Mouse (Mus musculus) sigmoid colon, adult 10 weeks (tissue): ENCODE data around the gene Slc38a5. TPM values are rescaled to one million over a fixed set of nuclear protein-coding genes. Genes with fewer than 3 reads are reported as not detected.

Experiments used
- polyA plus RNA-seq: library from polyadenylated mRNA; stranded (reverse); fragments of 350-450 nt; fragmentation: Illumina TruSeq; extraction: RNeasy Lipid Tissue Mini Kit (QIAGEN cat#74804); gene quantifications from one replicate; pipeline ENCODE4 v1.2.3, GENCODE M21; 2014; ENCODE audit warnings: low read depth, low replicate concordance

The Slc38a5 gene
- polyA plus RNA-seq, result not detected

GRCm38 (mm10) chrX:8271083-8271820, at the start of gene Slc38a5:
TSS of gene Slc38a5 (plus strand) at chrX:8271133.

DNA sequence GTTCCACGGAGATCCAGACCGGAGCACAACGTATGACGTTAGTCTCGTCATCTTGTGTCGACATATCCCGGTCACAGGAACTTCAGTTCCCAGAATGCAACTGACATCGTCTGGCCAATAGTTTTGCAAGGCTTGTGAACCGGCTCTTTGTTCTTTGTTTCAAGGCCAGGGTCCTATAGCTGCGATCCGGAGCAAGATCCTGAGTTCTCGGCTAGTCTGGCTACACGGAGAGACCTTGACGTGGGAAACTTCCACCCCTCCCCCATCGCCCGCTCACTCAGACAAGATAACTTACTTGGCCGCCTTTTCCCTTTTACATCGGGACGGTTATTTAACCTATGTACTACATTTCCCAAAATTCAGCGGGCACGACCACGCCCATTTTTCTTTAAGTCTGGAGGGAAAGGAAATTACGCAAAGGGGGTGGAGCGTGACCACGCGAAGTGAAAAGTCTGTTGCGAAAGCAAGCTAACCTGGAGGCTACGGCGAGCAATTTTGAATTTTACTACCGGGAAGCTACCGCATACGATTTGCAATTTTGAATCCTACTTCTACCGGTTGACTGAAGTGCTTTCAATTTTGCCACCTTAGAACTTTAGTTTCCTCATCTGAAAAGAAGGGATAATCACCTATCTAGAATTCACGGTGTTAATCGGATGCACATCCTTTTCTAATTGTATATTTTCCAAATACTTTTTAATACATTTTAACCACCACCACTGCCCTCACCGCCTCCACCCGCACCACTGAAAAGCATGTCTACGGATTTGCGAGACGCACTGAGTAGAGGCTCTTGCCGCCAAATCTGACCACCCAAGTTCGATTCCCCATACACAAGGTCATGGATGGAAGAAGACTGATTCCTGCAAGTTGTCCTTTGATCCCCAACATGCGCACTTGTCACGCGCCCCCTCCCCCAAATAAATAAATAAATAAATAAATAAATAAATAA, 18.3 kb upstream of the Slc38a5 start, which contains the start of gene Ftsj1:
Gene Ftsj1 (minus strand): TSS at position 73 of the 952 bp plus-strand sequence.

DNA sequence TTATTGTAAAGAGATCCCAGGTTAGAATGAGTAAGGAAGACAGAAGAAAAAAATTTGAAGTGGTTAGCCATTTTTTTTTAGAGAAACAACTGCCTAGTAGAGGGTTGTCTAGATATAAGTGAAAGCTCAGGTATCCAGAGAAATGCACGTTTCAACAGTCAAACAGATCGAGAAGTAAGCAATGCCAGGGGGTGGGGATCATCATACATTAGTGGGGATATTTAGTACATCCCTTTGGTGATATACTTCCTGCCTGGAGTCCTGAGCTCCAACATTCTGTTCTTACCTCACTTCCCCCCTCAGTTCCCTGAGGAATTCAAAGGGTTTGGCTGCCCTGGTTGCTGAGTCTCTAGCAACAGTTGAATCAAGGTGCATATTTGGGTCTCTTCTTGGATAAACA, 56.2 kb downstream of the Slc38a5 start, which contains the start of gene Ssxb10:
Gene Ssxb10 (plus strand): TSS at position 301 of the 400 bp plus-strand sequence.

Other genes with a start within 250 kb of the Slc38a5 start
- 6.6 TPM for gene Suv39h1, start 196.4 kb upstream of the Slc38a5 start, polyA plus RNA-seq
- 0.47 TPM for gene Was, start 180.6 kb upstream of the Slc38a5 start, polyA plus RNA-seq
- 96.1 TPM for gene Wdr13, start 138.2 kb upstream of the Slc38a5 start, polyA plus RNA-seq
- gene Rbm3, start 125.3 kb upstream of the Slc38a5 start, polyA plus RNA-seq, result 597 TPM
- gene Tbc1d25, start 95.0 kb upstream of the Slc38a5 start, polyA plus RNA-seq, result 0.25 TPM
- gene Ebp, start 77.6 kb upstream of the Slc38a5 start, polyA plus RNA-seq, result 42.3 TPM
- gene Porcn, start 64.6 kb upstream of the Slc38a5 start, polyA plus RNA-seq, result 1.5 TPM
- 7.7 TPM for gene Ftsj1, start 18.7 kb upstream of the Slc38a5 start, polyA plus RNA-seq
- not detected for gene Ssxb10, start 56.3 kb downstream of the Slc38a5 start, polyA plus RNA-seq
- gene Ssxb9, start 95.8 kb downstream of the Slc38a5 start, polyA plus RNA-seq, result not detected
- gene Ssxb1, start 142.2 kb downstream of the Slc38a5 start, polyA plus RNA-seq, result not detected
- not detected for gene Ssxb2, start 190.6 kb downstream of the Slc38a5 start, polyA plus RNA-seq